Mouse (Mus musculus): ENCODE measurements around the gene Rgs3. TPM values are rescaled to one million over a fixed set of nuclear protein-coding genes. Genes with fewer than 3 reads are reported as not detected.

Gene Rgs3
- 68.8 and 92.5 TPM in 2 replicates for polyA plus RNA-seq (2012; rRNA removed)

GRCm38 (mm10) chr4:62559797-62560329 is at the start of gene Rgs3:
Gene Rgs3, plus strand, starts transcription at chr4:62559847.
- TF ChIP-seq POLR2A (IDR thresholded peaks at IDR 0.05; ENCODE audit: borderline replicate concordance, extremely low read depth, insufficient read depth, insufficient read length, poor library complexity, severe bottlenecking) (no peak), CTCF (IDR thresholded peaks at IDR 0.05; ENCODE audit: borderline replicate concordance, extremely low read depth, insufficient read depth, insufficient read length) (no peak)
- no peak for DNase-seq (ENCODE audit: low read depth)

- TF ChIP-seq CTCF (IDR thresholded peaks at IDR 0.05; ENCODE audit: borderline replicate concordance, extremely low read depth, insufficient read depth, insufficient read length) (no peak), POLR2A (IDR thresholded peaks at IDR 0.05; ENCODE audit: borderline replicate concordance, extremely low read depth, insufficient read depth, insufficient read length, poor library complexity, severe bottlenecking) (no peak)
- no peak for DNase-seq (ENCODE audit: low read depth)
Observed at GRCm38 (mm10) chr4:62509946-62510345, 49.7 kb upstream of the Rgs3 start.

GRCm38 (mm10) chr4:62513998-62514506 is 45.6 kb upstream of the Rgs3 start:
- no peak for DNase-seq (ENCODE audit: low read depth)
- TF ChIP-seq POLR2A (IDR thresholded peaks at IDR 0.05; ENCODE audit: borderline replicate concordance, extremely low read depth, insufficient read depth, insufficient read length, poor library complexity, severe bottlenecking) (no peak), CTCF (IDR thresholded peaks at IDR 0.05; ENCODE audit: borderline replicate concordance, extremely low read depth, insufficient read depth, insufficient read length) (no peak)

- DNase-seq (ENCODE audit: low read depth): no peak
- TF ChIP-seq POLR2A (IDR thresholded peaks at IDR 0.05; ENCODE audit: borderline replicate concordance, extremely low read depth, insufficient read depth, insufficient read length, poor library complexity, severe bottlenecking) (no peak), CTCF (IDR thresholded peaks at IDR 0.05; ENCODE audit: borderline replicate concordance, extremely low read depth, insufficient read depth, insufficient read length) (no peak)
Observed at GRCm38 (mm10) chr4:62514995-62515394, 44.7 kb upstream of the Rgs3 start.

GRCm38 (mm10) chr4:62515490-62515889 is 44.2 kb upstream of the Rgs3 start:
- no peak for DNase-seq (ENCODE audit: low read depth)
- TF ChIP-seq CTCF (IDR thresholded peaks at IDR 0.05; ENCODE audit: borderline replicate concordance, extremely low read depth, insufficient read depth, insufficient read length) (no peak), POLR2A (IDR thresholded peaks at IDR 0.05; ENCODE audit: borderline replicate concordance, extremely low read depth, insufficient read depth, insufficient read length, poor library complexity, severe bottlenecking) (no peak)

GRCm38 (mm10) chr4:62516079-62516478 is 43.6 kb upstream of the Rgs3 start:
- TF ChIP-seq POLR2A (IDR thresholded peaks at IDR 0.05; ENCODE audit: borderline replicate concordance, extremely low read depth, insufficient read depth, insufficient read length, poor library complexity, severe bottlenecking) (no peak), CTCF (IDR thresholded peaks at IDR 0.05; ENCODE audit: borderline replicate concordance, extremely low read depth, insufficient read depth, insufficient read length) (no peak)
- no peak for DNase-seq (ENCODE audit: low read depth)

- no peak for DNase-seq (ENCODE audit: low read depth)
- TF ChIP-seq POLR2A (IDR thresholded peaks at IDR 0.05; ENCODE audit: borderline replicate concordance, extremely low read depth, insufficient read depth, insufficient read length, poor library complexity, severe bottlenecking): no peak
Observed at GRCm38 (mm10) chr4:62516579-62516978, 43.1 kb upstream of the Rgs3 start.

- DNase-seq (ENCODE audit: low read depth): no peak
- TF ChIP-seq POLR2A (IDR thresholded peaks at IDR 0.05; ENCODE audit: borderline replicate concordance, extremely low read depth, insufficient read depth, insufficient read length, poor library complexity, severe bottlenecking) (no peak), CTCF (IDR thresholded peaks at IDR 0.05; ENCODE audit: borderline replicate concordance, extremely low read depth, insufficient read depth, insufficient read length) (no peak)
Observed at GRCm38 (mm10) chr4:62517046-62517445, 42.6 kb upstream of the Rgs3 start.

- no peak for DNase-seq (ENCODE audit: low read depth)
- TF ChIP-seq CTCF (IDR thresholded peaks at IDR 0.05; ENCODE audit: borderline replicate concordance, extremely low read depth, insufficient read depth, insufficient read length) (no peak), POLR2A (IDR thresholded peaks at IDR 0.05; ENCODE audit: borderline replicate concordance, extremely low read depth, insufficient read depth, insufficient read length, poor library complexity, severe bottlenecking) (no peak)
Observed at GRCm38 (mm10) chr4:62517538-62518415, 41.9 kb upstream of the Rgs3 start.

- no peak for TF ChIP-seq CTCF (IDR thresholded peaks at IDR 0.05; ENCODE audit: borderline replicate concordance, extremely low read depth, insufficient read depth, insufficient read length)
- no peak for TF ChIP-seq POLR2A (IDR thresholded peaks at IDR 0.05; ENCODE audit: borderline replicate concordance, extremely low read depth, insufficient read depth, insufficient read length, poor library complexity, severe bottlenecking)
- DNase-seq (ENCODE audit: low read depth): peak; percentile 15
Observed at GRCm38 (mm10) chr4:62518416-62519121, 41.1 kb upstream of the Rgs3 start.

- no peak for DNase-seq (ENCODE audit: low read depth)
- no peak for TF ChIP-seq CTCF (IDR thresholded peaks at IDR 0.05; ENCODE audit: borderline replicate concordance, extremely low read depth, insufficient read depth, insufficient read length)
- no peak for TF ChIP-seq POLR2A (IDR thresholded peaks at IDR 0.05; ENCODE audit: borderline replicate concordance, extremely low read depth, insufficient read depth, insufficient read length, poor library complexity, severe bottlenecking)
Observed at GRCm38 (mm10) chr4:62519122-62519848, 40.4 kb upstream of the Rgs3 start.

All from brain, embryonic 14.5 days (tissue).